Mouse (Mus musculus): ENCODE measurements at regions not wholly inside any gene's neighbourhood (a gene's known extent, or its start where the extent isn't known, plus 50 kb on each side); places are given as distances from the start of the nearest gene placed in this dataset.

DNA sequence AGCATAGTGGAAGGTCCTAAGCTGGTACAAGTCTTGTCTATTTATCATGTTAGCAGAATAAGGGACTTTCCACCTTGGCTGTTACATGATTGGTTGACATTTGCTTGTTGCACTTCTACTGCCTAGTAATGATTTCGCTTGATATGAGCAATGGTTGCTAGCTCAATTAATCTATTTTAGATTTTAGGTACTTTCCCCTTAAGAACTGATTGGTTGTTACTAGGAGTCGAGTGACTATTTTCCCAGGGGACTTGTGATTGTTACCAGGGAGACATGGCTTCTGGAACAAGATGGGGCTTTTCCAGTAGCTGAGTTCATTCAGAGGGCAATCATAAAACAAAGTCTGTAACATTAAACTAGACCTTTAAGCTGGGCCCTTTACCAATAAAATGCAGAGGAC is 100.9 kb downstream of the Nup35 start:
- no peak for DNase-seq (ENCODE audit: extremely low read depth, insufficient read length, low spot score)

DNA sequence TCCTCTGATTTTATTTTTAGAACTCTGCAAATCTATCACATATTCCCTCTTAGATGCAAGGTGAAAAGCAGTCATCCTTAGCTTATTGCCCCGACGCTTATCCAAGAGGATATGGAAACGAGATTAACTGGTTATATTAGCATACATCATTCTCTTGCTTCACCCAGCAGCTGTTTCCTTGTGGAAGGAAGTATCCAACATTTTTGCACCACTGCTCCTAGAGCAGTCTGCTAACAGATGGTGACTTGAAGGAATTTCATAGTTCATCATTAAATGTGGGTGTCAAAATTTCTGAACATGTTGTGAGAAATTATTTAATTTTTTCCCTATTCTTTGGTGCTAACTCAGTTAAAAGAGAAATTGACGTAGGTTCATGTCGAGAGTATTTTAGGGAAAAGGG is 107.0 kb downstream of the Nup35 start:
- no peak for DNase-seq (ENCODE audit: extremely low read depth, insufficient read length, low spot score)

DNA sequence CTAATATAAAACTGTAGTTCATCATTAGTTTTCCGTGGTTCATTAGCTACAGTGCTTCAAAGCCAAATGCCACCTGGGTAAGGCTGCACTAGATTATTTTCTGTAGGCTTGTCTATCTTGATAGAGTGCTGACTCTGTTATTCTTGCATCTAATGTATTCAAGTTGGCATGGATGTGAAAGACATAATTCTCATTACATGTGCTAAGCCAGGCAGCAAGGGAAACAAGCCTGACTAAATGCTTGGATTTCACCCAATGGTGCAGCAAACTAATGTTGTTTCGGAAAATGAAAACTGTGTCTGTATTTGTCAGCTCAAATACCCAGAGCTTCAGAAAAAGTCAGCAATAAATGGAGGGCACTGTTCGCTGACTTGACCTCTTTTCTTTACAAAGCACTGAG is 114.3 kb downstream of the Nup35 start:
- DNase-seq (ENCODE audit: extremely low read depth, insufficient read length, low spot score), result no peak

DNA sequence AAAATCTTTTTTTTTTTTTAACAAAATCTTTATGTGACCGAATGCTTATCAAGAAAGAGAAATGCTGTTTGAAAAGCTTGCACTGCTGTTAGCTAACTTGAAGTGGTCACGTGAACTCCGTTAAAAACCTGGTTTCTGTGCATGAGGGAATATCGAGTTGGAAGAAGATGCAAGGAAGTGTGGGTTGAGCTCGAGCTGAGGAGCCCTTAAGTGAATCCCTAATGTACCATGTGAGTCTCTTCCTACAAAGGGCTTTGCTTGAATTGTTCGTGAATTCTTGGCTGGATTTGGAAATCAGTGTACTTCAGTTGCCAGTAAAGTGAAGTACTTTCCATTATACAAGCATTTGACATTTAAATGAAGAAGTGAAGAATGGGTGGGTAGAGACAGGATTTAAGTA is 129.7 kb downstream of the Nup35 start:
- DNase-seq (ENCODE audit: extremely low read depth, insufficient read length, low spot score), result no peak

- peak; percentile 4 for DNase-seq (ENCODE audit: extremely low read depth, insufficient read length, low spot score)
These were observed 145.1 kb downstream of the Nup35 start for GRCm38 (mm10) chr2:80762013-80762612.

- DNase-seq (ENCODE audit: extremely low read depth, insufficient read length, low spot score), result no peak
These were observed 154.1 kb downstream of the Nup35 start for GRCm38 (mm10) chr2:80771176-80771575.

GRCm38 (mm10) chr2:80772455-80772854 is 155.4 kb downstream of the Nup35 start:
- DNase-seq (ENCODE audit: extremely low read depth, insufficient read length, low spot score), result no peak

DNA sequence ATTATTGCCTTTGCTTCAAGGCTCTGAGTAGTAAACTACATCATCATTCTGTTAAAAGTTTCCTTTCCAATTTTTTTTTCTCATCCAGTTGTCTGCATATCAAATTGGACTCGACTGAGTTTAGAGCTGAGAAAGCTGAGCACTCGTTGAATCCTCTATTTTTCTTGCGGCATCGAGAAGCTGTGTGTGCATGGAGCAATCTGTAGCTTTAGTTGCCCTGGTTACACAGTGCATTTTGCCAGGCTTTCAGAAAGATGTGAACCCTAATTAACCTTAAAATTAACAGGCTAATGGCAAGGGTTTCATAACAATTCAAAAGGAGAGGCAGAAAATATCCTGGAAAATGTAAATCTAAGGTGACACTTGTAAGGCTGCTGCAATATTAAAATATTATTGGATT is 169.3 kb downstream of the Nup35 start:
- no peak for DNase-seq (ENCODE audit: extremely low read depth, insufficient read length, low spot score)

GRCm38 (mm10) chr2:80793345-80794147 is 176.5 kb downstream of the Nup35 start:
- no peak for DNase-seq (ENCODE audit: extremely low read depth, insufficient read length, low spot score)

DNA sequence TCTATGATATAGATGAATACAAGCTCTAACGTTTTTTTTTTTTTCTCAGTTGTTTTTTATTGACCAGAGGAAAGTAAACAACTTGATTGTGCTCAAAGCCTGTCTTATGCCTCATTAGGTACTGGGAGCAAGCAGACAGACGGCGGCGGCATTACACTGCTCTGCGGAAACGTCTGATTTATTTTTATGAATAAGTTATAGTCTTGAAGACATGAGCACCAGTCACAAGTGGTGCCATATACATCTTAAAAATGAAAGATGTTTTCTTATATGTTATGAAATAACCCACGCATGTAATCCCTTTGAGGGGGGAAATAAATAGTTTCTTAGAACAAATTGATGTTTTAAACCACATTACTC is 177.1 kb downstream of the Nup35 start:
- DNase-seq (ENCODE audit: extremely low read depth, insufficient read length, low spot score), result no peak

DNA sequence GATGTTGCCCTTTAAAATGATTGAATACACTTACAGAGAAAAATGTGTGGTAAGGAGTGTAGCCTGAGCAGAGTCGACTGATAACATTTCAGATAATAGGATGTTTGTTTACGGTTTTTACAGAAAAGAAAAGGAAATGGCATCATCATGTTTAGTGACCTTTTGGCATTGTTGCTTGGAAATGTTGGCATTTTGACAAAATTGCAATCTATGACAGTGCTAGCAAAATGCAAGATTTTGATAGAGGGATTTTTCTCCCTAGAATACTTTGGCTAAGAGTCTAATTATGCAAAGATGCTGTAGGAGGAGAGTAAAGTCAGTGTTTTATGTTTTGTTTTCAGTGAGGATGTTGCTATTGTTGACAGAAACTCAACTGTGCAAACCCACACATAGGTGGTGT is 202.2 kb downstream of the Nup35 start:
- DNase-seq (ENCODE audit: extremely low read depth, insufficient read length, low spot score), result no peak

- no peak for DNase-seq (ENCODE audit: extremely low read depth, insufficient read length, low spot score)
These were observed 234.0 kb downstream of the Nup35 start for GRCm38 (mm10) chr2:80851056-80851455.

GRCm38 (mm10) chr2:80855214-80855613 is 238.2 kb downstream of the Nup35 start:
- DNase-seq (ENCODE audit: extremely low read depth, insufficient read length, low spot score), result no peak

DNA sequence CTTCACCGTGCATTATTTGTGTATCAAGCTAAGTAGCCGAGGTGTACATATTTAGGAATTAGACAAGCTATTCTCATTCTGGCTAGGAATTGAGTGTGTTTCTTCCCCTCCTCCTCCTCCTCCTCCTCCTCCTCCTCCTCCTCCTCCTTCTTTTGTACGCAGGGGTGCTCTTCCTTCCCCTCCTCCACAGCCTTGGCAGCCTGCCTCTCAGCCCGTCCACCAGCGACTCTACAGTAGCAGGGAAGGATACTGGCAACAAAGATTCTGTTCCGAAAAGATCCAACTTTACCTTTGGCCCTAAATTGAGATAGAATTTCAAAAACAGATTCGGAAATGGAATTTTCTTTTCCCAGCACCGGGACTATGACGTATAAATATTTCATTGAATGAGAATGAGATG is 253.0 kb downstream of the Nup35 start:
- no peak for DNase-seq (ENCODE audit: extremely low read depth, insufficient read length, low spot score)

GRCm38 (mm10) chr2:80870458-80870857 is 253.4 kb downstream of the Nup35 start:
- DNase-seq (ENCODE audit: extremely low read depth, insufficient read length, low spot score), result no peak

DNA sequence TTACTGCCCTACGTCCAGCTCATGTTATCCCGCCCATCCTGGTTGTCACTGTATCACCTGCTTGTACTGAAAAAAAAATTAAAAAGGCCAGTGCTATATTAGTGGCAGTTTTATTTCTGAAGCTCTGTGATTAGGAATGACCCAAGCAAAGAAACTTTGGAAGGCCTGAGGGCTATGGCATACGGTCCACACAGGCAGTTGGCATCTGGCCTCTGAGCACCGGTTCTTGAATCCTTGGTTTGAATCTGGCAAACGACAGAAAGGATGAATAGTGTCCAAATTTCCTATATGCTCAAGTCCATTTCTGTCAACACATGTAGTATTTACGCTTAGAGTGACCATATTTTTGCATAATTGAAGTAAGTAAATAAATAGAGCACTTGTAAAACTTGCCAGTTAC is 254.3 kb downstream of the Nup35 start:
- DNase-seq (ENCODE audit: extremely low read depth, insufficient read length, low spot score), result no peak

DNA sequence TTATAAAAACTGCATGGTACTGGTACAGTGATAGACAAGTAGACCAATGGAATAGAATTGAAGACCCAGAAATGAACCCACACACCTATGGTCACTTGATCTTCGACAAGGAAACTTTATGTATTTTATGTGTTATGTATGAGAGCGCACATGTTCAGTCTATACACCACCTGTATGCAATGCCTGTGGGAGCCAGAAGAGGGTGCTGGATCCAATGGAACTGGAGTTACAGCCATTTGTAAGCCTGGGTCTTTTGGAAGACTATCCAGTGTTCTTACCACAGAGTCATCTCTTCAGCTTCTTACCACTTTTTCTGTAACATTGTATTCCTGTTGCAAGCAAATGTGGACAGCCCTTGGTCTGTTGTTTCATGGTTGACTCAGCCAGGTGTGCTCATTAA is 261.4 kb downstream of the Nup35 start:
- no peak for DNase-seq (ENCODE audit: extremely low read depth, insufficient read length, low spot score)

DNA sequence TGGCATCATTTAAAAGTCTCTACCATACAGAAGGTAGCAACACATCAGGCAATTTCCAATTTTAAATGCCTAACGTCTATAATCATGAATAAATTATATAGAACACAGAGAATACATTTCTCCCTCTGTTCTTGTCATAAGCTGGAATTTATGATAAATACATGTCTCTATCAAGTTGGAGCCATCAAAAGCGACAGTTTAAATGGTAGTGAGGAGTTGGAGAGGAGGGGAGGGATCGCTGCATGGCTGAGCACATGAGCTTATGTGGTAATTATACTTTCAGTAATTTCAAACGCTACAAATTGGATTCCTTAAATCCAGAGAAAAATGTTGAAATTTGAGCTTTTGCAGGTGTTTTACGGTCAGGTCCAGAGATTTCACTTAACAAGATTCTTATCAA is 267.2 kb downstream of the Nup35 start:
- DNase-seq (ENCODE audit: extremely low read depth, insufficient read length, low spot score), result no peak

DNA sequence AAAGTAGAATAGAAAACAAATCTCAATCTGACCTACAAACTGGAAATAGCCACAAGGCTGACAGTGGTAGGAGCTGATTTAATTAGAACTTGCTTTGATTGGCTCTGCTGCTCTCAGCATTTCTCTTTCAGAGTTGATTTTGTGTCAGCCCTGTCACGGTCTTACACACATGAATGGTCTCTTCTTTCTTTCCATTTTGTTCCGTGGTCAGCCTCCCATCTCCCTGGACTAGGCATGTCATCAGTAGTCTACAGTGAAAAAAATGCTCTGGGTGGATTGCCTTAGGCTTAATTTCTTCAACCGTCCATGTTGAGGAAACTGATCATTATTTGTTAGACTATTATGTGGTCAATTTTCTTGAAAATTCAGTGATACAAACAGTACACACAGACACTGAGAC is 285.0 kb downstream of the Nup35 start:
- DNase-seq (ENCODE audit: extremely low read depth, insufficient read length, low spot score), result no peak

- no peak for DNase-seq (ENCODE audit: extremely low read depth, insufficient read length, low spot score)
These were observed 296.4 kb downstream of the Nup35 start for GRCm38 (mm10) chr2:80913478-80913877.

GRCm38 (mm10) chr2:80945521-80945920 is 328.5 kb downstream of the Nup35 start:
- DNase-seq (ENCODE audit: extremely low read depth, insufficient read length, low spot score), result no peak

DNA sequence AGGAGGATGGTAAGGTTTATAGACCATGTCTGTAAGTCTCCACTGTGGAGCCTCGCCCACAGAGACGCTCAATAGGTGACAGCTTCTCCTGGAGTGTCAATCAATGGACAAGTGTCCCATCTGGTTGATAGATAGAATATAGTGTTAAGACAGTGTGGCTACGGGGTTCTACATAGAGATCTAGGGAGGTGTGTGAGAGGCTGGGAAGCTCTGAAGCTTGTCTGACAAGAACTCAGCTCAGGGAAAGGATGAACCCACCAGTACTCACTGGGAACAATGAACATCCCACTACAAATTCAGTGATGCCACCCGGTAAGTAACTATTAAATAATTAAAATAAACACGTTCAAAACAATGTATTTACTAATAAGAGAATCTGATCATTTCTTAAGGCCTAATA is 349.7 kb downstream of the Nup35 start:
- DNase-seq (ENCODE audit: extremely low read depth, insufficient read length, low spot score), result no peak

DNA sequence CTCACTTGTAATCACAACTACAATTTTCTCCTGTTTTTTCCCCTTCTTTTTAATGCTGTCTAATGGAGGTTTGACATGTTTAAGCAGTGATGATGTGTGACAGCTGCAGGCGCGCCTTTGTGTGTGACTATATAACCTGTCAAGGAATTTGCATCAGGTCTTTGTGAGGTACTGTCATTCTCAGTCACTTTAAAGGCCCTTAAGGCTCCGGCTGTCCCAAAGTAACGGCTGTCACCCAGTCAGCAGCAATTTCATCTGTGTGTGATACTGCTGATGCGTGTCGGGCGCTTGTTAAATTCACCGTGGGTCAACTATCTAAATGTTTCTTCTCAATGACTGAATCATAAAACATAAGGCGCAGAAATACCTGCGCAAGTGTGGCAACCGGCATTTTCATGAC is 350.2 kb downstream of the Nup35 start:
- no peak for DNase-seq (ENCODE audit: extremely low read depth, insufficient read length, low spot score)

Data from 3134 (cell line).